Mouse (Mus musculus): Measurements from ENCODE around the gene Cyp46a1.

DNA sequence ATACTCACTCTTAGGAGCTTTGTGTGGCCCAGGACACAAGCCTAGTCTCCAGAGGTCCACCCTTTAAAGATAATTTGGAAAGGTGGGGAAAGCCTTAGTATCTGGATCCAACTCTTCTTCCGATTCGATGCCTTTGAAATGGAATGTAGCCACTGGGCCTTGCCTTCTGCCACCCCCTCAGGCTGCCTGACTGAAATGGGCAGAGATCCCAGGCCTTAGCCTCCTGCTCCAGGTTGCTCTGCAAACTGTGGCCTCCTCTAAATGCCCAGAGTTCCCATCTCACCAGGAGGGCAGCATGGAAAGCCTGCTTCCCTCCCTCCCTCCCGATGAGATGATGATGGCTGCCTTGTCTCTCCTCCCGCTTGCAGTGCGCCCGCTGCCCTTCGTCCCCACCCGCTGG is 47.2 kb upstream of the Cyp46a1 start:
- no peak for TF ChIP-seq POLR2A (IDR thresholded peaks at IDR 0.05; ENCODE audit: borderline replicate concordance, extremely low read depth, insufficient read depth, insufficient read length, poor library complexity, severe bottlenecking)
- TF ChIP-seq CTCF (IDR thresholded peaks at IDR 0.05; ENCODE audit: borderline replicate concordance, extremely low read depth, insufficient read depth, insufficient read length), result no peak
